Comparison of ENCODE assay signal across 9 mouse cellular contexts in genomic region chr1:90843836-90844235, GRCm38 (mm10). TPM values are rescaled to one million over a fixed set of nuclear protein-coding genes. Genes with fewer than 3 reads are reported as not detected.
DNase-seq lines count a peak whose midpoint lies in the region; ATAC-seq lines count a peak whose summit lies in the region.
"Had no signal": no experiment of that assay in that cellular context is flagged by ENCODE, and none has a peak within 500 bp of the region (broad histone marks: within the 10 kb centered on the region; RNA-seq: fewer than 3 reads in every experiment).

TSS of gene Col6a3 (minus strand) at chr1:90843971.

- no peaks in the 10 kb centered on the region for H3K4me1 ChIP-seq in embryonic facial prominence, embryonic 11.5 days (ENCODE audit: control insufficient read depth, insufficient read depth, low read length)
- peaks cover 19% of the 10 kb centered on the region for H3K4me1 ChIP-seq in limb, embryonic 11.5 days (ENCODE audit: control insufficient read depth, insufficient read depth, low read length)
- H3K4me1 ChIP-seq: liver, embryonic 15.5 days had no signal

- peak within 1 kb of the TSS; percentile 44 for H3K4me2 ChIP-seq in embryonic facial prominence, embryonic 11.5 days (ENCODE audit: low read depth, low read length)
- peak within 1 kb of the TSS; percentile 30; the same call in 1 of the 2 replicates for H3K4me2 ChIP-seq in limb, embryonic 11.5 days (ENCODE audit: low read depth, severe bottlenecking)
- H3K4me2 ChIP-seq: liver, embryonic 15.5 days had no signal

- peak; percentile 80 for ATAC-seq in embryonic facial prominence, embryonic 11.5 days (replicated peaks; ENCODE audit: insufficient number of reproducible peaks, low FRiP score, low TSS enrichment, low read depth)
- peak; percentile 45; the same call in 1 of the 2 replicates for ATAC-seq in limb, embryonic 11.5 days (ENCODE audit: insufficient number of reproducible peaks, low FRiP score, low TSS enrichment, low read depth)
- no peak for ATAC-seq in cerebellum, adult (ENCODE audit: insufficient number of reproducible peaks, low FRiP score, low TSS enrichment)

- WGBS in embryonic facial prominence, embryonic 11.5 days, result 25% methylated on average over 4 of the region's 4 CpGs
- 22% methylated on average over 4 of the region's 4 CpGs for WGBS in limb, embryonic 11.5 days

- no peaks in the 10 kb centered on the region for H3K27me3 ChIP-seq in embryonic facial prominence, embryonic 11.5 days (ENCODE audit: control insufficient read depth, insufficient read depth, low read length)
- no peaks in the 10 kb centered on the region for H3K27me3 ChIP-seq in limb, embryonic 11.5 days (ENCODE audit: control insufficient read depth, insufficient read depth, low read length)
- H3K27me3 ChIP-seq: liver, embryonic 15.5 days had no signal

- intact Hi-C loops in heart, postnatal 10 days (cut with DNase I), result no loop called here

- H3K36me3 ChIP-seq in embryonic facial prominence, embryonic 11.5 days (replicated peaks; ENCODE audit: control insufficient read depth, insufficient read depth, low read depth, low read length), result no peaks in the 10 kb centered on the region
- H3K36me3 ChIP-seq in limb, embryonic 11.5 days (ENCODE audit: control insufficient read depth, insufficient read depth, low read length), result no peaks in the 10 kb centered on the region
- H3K36me3 ChIP-seq: liver, embryonic 15.5 days had no signal

- peak; percentile 13 to 40 for DNase-seq in adrenal gland, adult (ENCODE audit: inconsistent age in 2 of 2, low spot score in 1 of 2)
- DNase-seq in embryonic facial prominence, embryonic 11.5 days (ENCODE audit: low spot score), result peak; percentile 77
- DNase-seq in heart, postnatal 10 days, result peak; percentile 76 to 79
- peak; percentile 37 for DNase-seq in limb, embryonic 11.5 days (ENCODE audit: low spot score)
- peak; percentile 30 for DNase-seq in ovary, postnatal 10 days (ENCODE audit: low spot score)
- DNase-seq in thymus, postnatal 4 days, result no peak
- DNase-seq in frontal cortex, postnatal 14 days (ENCODE audit: low spot score in 2 of 2), result no peak

- peak within 1 kb of the TSS; percentile 21 for H3K4me3 ChIP-seq in embryonic facial prominence, embryonic 11.5 days (ENCODE audit: low read depth, low read length)
- H3K4me3 ChIP-seq in limb, embryonic 11.5 days (ENCODE audit: low read depth, low read length), result no peak within 1 kb of the TSS
- H3K4me3 ChIP-seq: liver, embryonic 15.5 days had no signal

- H3K9ac ChIP-seq in embryonic facial prominence, embryonic 11.5 days (replicated peaks; ENCODE audit: low read length), result peak within 1 kb of the TSS; percentile 54
- H3K9ac ChIP-seq in limb, embryonic 11.5 days (ENCODE audit: low read length), result no peak within 1 kb of the TSS
- H3K9ac ChIP-seq: liver, embryonic 15.5 days had no signal

- H3K9me3 ChIP-seq in embryonic facial prominence, embryonic 11.5 days (replicated peaks; ENCODE audit: control insufficient read depth, low read length), result no peaks in the 10 kb centered on the region
- no peaks in the 10 kb centered on the region for H3K9me3 ChIP-seq in limb, embryonic 11.5 days (ENCODE audit: control insufficient read depth, low read length)
- H3K9me3 ChIP-seq: liver, embryonic 15.5 days had no signal

- H3K27ac ChIP-seq in embryonic facial prominence, embryonic 11.5 days (replicated peaks; ENCODE audit: low read depth, low read length), result peak within 1 kb of the TSS; percentile 43; the same call in 1 of the 2 replicates
- no peak within 1 kb of the TSS for H3K27ac ChIP-seq in limb, embryonic 11.5 days (replicated peaks; ENCODE audit: low read depth, low read length)
- H3K27ac ChIP-seq: liver, embryonic 15.5 days had no signal

RNA-seq across cellular contexts. Expression of gene Col6a3, which starts in this region (rescaled TPM):
- 17.4 and 19.5 TPM in 2 replicates for polyA plus RNA-seq in embryonic facial prominence, embryonic 11.5 days (2014; fragmentation: Nextera tagmentation; extraction: Ambion mirVana)
- total RNA-seq in heart, postnatal 10 days (2021), result 100 to 1,000 TPM; 107 to 132 TPM
- 7.5 and 10.3 TPM in 2 replicates for polyA plus RNA-seq in limb, embryonic 11.5 days (2014; fragmentation: Nextera tagmentation; extraction: Ambion mirVana)

Comparison
In these comparisons a context has a peak if more than half of its experiments do, and no peak if none do; other contexts are left out.
1. DNase-seq: peak in adrenal gland, adult (2 of 2), embryonic facial prominence, embryonic 11.5 days (single experiment), heart, postnatal 10 days (2 of 2), limb, embryonic 11.5 days (single experiment) and ovary, postnatal 10 days (single experiment); none in thymus, postnatal 4 days (single experiment) and frontal cortex, postnatal 14 days (0 of 2).